11 mouse cellular contexts compared by ENCODE assay signal in the genomic region with DNA sequence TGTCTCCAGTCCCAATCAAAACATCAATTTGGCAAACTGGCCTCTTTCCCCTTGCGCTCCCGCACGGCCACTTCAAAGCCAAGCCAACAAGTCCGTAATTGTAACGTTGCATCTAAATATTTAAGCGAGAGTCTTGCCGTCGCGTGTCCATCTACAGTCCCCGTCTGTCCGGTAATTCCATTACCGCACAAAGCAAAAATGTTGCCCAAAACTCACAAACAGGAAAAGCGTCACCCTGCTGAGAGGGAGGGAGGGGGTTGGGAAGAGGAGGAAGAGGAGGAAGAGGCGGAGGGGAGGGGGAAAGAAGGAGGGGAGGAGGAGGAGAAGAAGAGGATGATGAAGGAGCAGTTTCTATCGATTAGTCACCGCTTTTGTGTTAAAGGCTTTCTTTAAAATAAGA. TPM values are rescaled to one million over a fixed set of nuclear protein-coding genes. Genes with fewer than 3 reads are reported as not detected.
A peak's percentile ranks its signal among the peaks of the same experiment; 100 is the strongest.
DNase-seq lines count a peak whose midpoint lies in the region; ATAC-seq and TF ChIP-seq lines count a peak whose summit lies in the region.
"Had no signal": no experiment of that assay in that cellular context is flagged by ENCODE, and none has a peak within 500 bp of the region (broad histone marks: within the 10 kb centered on the region; RNA-seq: fewer than 3 reads in every experiment).

No protein-coding gene starts in this region.

- H3K36me3 ChIP-seq in heart, embryonic 16.5 days (ENCODE audit: control insufficient read depth, insufficient read depth): no peaks in the 10 kb centered on the region
- no peaks in the 10 kb centered on the region for H3K36me3 ChIP-seq in hindbrain, embryonic 12.5 days
- H3K36me3 ChIP-seq in myocyte (ENCODE audit: control insufficient read depth, insufficient read depth): no peaks in the 10 kb centered on the region

- no peak overlapping the region for H3K27ac ChIP-seq in heart, embryonic 16.5 days (ENCODE audit: low read length)
- H3K27ac ChIP-seq in hindbrain, embryonic 12.5 days: peak overlapping the region; percentile 87

- H3K27me3 ChIP-seq in heart, embryonic 16.5 days (ENCODE audit: control insufficient read depth, insufficient read depth, low read length): peaks cover 85% of the 10 kb centered on the region
- H3K27me3 ChIP-seq in hindbrain, embryonic 12.5 days: peaks cover 77% of the 10 kb centered on the region
- H3K27me3 ChIP-seq in myocyte (ENCODE audit: control insufficient read depth, insufficient read depth, insufficient read length): no peaks in the 10 kb centered on the region

- H3K9me3 ChIP-seq in heart, embryonic 16.5 days (replicated peaks; ENCODE audit: control insufficient read depth, low read length): no peaks in the 10 kb centered on the region
- no peaks in the 10 kb centered on the region for H3K9me3 ChIP-seq in hindbrain, embryonic 12.5 days (replicated peaks)

- H3K79me2 ChIP-seq in myocyte (ENCODE audit: control insufficient read depth, insufficient read depth): no peaks in the 10 kb centered on the region

- DNase-seq in heart, adult 9 months (ENCODE audit: low spot score in 2 of 2): no peak
- DNase-seq in brain, embryonic 14.5 days (ENCODE audit: low read depth): peak; percentile 65
- DNase-seq in cerebellum, postnatal 36 days: no peak
- DNase-seq in frontal cortex, postnatal 14 days (ENCODE audit: low spot score in 2 of 2): no peak
- no peak for DNase-seq in gastrocnemius, postnatal 10 days
- DNase-seq: lung, postnatal 4 days had no signal

- no peak for TF ChIP-seq CTCF in brain, embryonic 14.5 days (IDR thresholded peaks at IDR 0.05; ENCODE audit: borderline replicate concordance, extremely low read depth, insufficient read depth, insufficient read length)

- no peak for TF ChIP-seq POLR2A in brain, embryonic 14.5 days (IDR thresholded peaks at IDR 0.05; ENCODE audit: borderline replicate concordance, extremely low read depth, insufficient read depth, insufficient read length, poor library complexity, severe bottlenecking)
- TF ChIP-seq POLR2A in myocyte (IDR thresholded peaks at IDR 0.05; ENCODE audit: insufficient read length, low read depth): no peak

- peak overlapping the region; percentile 39 for H3K4me3 ChIP-seq in heart, embryonic 16.5 days (ENCODE audit: low read length)
- peak overlapping the region; percentile 49 for H3K4me3 ChIP-seq in hindbrain, embryonic 12.5 days
- peak overlapping the region; percentile 57 for H3K4me3 ChIP-seq in myocyte

- H3K4me1 ChIP-seq in heart, embryonic 16.5 days (ENCODE audit: control insufficient read depth, insufficient read depth, low read length): peaks cover 8% of the 10 kb centered on the region; the same call in 1 of the 2 replicates
- peaks cover 31% of the 10 kb centered on the region for H3K4me1 ChIP-seq in hindbrain, embryonic 12.5 days

- 1% methylated on average over 16 of the region's 16 CpGs for WGBS in heart, embryonic 16.5 days
- under 1% methylated on average over 16 of the region's 16 CpGs for WGBS in hindbrain, embryonic 12.5 days

- H3ac ChIP-seq in myocyte (ENCODE audit: control insufficient read depth, insufficient read length): peak overlapping the region; percentile 19

- no peak for ATAC-seq in heart, embryonic 16.5 days (replicated peaks; ENCODE audit: extremely low read depth, insufficient read depth, low FRiP score)
- ATAC-seq in hindbrain, embryonic 12.5 days (ENCODE audit: low FRiP score): peak; percentile 5; the same call in 1 of the 2 replicates

- H3K4me2 ChIP-seq in heart, embryonic 16.5 days (ENCODE audit: low read depth, low read length): peak overlapping the region; percentile 57
- peak overlapping the region; percentile 66 for H3K4me2 ChIP-seq in hindbrain, embryonic 12.5 days (replicated peaks)
- H3K4me2 ChIP-seq in myocyte (ENCODE audit: low read depth): peak overlapping the region; percentile 80

- no peak overlapping the region for H3K9ac ChIP-seq in heart, embryonic 16.5 days (ENCODE audit: low read length)
- peak overlapping the region; percentile 61 for H3K9ac ChIP-seq in hindbrain, embryonic 12.5 days

TF ChIP-seq in myocyte, 11 proteins besides CTCF, POLR2A, EP300 and RAD21:
- no peak for TF ChIP-seq TCF12 (IDR thresholded peaks at IDR 0.05; ENCODE audit: insufficient read depth, poor library complexity, severe bottlenecking)
- TF ChIP-seq USF1 (IDR thresholded peaks at IDR 0.05; ENCODE audit: low read depth): no peak
- TF ChIP-seq MYOG (IDR thresholded peaks at IDR 0.05; ENCODE audit: control insufficient read depth in 1 of 3, insufficient read depth in 1 of 3, insufficient read length in 2 of 3, low read depth in 2 of 3): no peak
- no peak for TF ChIP-seq E2F4 (IDR thresholded peaks at IDR 0.05; ENCODE audit: insufficient read depth)

RNA-seq across cellular contexts. Expression of gene Pax3, which starts 7.9 kb away (rescaled TPM):
- polyA plus RNA-seq in heart, embryonic 16.5 days (2015; fragmentation: Nextera tagmentation; extraction: Ambion mirVana): 0.04 and 0.12 TPM in 2 replicates
- 4.8 and 10.6 TPM in 2 replicates for polyA plus RNA-seq in brain, embryonic 14.5 days (2012; rRNA removed)
- 32.7 and 37.5 TPM in 2 replicates for polyA plus RNA-seq in hindbrain, embryonic 12.5 days (2016; fragmentation: Nextera tagmentation; extraction: Ambion mirVana)
- 0.10 TPM for polyA plus RNA-seq in myocyte (2012; fragmentation: generic; extraction: Trizol)
- total RNA-seq in gastrocnemius, postnatal 10 days (2021): under 1 TPM in 1 of 2 experiments, not detected in 1; 0.07 TPM
- total RNA-seq: MEL had no signal
- polyA plus RNA-seq: small intestine, adult 2 months had no signal
